Mouse (Mus musculus): ENCODE results near the gene Trip12.
A peak's percentile ranks its signal among the peaks of the same experiment; 100 is the strongest.

Gene Trip12

GRCm38 (mm10) chr1:84860360-84861254 lies 20.3 kb upstream of the Trip12 start:
- DNase-seq (ENCODE audit: low spot score), result no peak

DNA sequence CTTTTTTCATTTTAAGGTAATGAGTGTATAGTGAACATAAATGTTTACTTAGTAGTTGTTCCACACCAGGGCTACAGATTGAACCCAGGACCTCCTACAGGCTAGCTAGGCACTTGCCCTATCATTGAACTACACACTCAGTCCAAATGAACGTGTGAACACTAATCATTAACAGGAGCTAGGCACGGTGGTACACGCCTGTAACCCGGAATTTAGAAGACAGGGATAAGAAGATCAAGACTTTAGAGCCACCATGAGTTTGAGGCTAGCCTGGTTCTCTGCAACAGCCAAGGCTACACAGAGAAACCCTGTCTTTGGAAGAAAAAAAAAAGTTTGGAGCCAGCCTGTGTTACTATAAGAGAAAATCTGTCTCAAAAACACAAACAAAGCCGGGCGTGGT lies 19.3 kb upstream of the Trip12 start:
- DNase-seq (ENCODE audit: low spot score), result no peak

DNA sequence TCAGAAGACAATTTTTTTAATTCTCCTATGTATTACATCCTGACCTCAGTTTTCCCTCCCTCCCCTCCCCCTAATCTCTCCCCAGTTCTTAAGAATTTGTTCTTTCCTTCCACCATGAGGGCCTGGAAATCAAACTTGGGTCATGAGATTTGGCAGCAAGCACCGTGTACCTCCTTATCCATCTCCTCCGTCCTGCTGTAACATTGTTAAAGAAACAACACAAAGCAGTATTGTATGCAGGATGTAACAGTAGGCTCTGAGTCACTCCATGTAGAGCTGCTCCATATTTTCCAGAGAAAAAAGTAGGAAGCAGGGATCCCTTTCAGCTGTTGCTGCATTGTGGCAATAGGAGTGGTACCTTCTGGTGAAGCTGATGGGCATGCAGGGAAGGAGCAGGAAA lies 15.4 kb upstream of the Trip12 start:
- no peak for DNase-seq (ENCODE audit: low spot score)

DNA sequence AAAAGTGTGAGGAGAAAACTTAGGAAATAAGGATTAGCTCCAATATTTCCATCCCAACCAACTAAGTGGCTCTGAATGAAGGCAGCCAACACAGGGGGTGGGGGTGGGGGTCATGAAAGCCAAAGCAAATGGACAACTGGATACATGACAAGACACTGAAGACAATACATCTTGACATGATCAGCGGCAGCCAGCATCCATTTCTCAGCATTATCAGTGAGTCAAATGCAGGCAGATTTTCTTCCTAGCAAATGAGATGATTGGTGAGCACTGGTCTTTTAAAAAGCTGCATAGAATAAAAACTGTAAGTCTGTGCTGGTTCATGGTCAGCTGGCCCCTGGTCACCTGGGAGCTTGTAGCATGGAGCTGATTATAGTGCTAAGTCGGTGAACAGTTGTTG lies 14.7 kb upstream of the Trip12 start:
- DNase-seq (ENCODE audit: low spot score), result no peak

- no peak for DNase-seq (ENCODE audit: low spot score)
Measured at GRCm38 (mm10) chr1:84853721-84854120, 13.4 kb upstream of the Trip12 start.

DNA sequence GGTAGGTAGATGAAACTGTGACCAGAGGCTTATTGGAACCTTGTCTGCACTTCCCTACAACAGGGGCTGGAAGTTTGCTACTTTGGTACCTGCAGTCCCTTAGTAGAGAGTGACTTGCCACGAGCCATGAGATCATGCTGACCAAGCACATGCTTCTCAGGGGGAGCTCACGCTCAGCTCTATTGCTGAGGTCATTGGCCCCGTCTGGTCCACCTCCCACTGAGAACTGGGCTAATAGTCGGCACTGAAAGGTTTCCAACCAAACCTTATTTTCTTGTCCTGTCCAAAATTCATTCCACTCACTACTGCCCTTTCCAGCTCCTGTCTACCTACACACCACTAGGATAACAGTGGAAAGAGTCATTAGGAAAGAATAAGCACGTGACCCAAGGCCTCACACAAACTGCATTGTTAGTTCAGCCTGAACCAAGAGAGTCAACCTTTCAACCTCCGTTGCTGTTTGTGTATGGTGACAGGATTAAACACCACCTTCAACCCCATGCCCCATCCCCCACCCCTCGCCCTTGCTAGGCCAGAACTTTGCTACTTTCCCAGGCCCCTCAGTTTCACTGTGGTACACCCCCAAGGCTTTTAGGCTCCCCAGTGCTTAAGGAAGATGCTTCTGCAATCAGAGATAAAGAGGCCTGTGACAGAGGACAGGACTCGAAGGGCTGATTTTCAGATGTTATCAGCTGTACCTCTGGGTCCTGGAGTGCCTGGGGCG lies 11.4 kb upstream of the Trip12 start:
- peak; percentile 32 for DNase-seq (ENCODE audit: low spot score)

- no peak for DNase-seq (ENCODE audit: low spot score)
Measured at GRCm38 (mm10) chr1:84850471-84850870, 10.2 kb upstream of the Trip12 start.

GRCm38 (mm10) chr1:84849804-84850203 lies 9.5 kb upstream of the Trip12 start:
- DNase-seq (ENCODE audit: low spot score), result no peak

- no peak for DNase-seq (ENCODE audit: low spot score)
Measured at GRCm38 (mm10) chr1:84848801-84849455, 8.6 kb upstream of the Trip12 start.

DNA sequence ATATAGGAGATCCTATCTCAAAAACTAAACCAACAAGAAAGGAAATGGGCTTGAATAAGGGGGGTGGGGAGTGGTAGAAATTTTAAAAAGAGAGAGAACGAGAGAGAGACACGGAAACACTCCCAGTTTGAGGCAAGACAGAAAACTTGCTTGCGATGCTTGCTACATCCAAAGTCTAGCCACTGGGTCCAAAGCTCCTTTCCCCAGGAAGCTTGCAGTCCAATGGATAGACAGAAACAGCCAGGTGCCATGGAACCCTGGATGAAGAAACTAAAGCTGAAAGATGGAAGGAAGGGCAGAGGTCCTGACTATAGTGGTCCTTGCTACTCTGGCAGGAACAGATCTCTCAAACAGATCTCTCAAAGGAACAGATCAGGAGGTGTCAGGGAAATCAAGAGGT lies 8.0 kb upstream of the Trip12 start:
- DNase-seq (ENCODE audit: low spot score), result no peak

DNA sequence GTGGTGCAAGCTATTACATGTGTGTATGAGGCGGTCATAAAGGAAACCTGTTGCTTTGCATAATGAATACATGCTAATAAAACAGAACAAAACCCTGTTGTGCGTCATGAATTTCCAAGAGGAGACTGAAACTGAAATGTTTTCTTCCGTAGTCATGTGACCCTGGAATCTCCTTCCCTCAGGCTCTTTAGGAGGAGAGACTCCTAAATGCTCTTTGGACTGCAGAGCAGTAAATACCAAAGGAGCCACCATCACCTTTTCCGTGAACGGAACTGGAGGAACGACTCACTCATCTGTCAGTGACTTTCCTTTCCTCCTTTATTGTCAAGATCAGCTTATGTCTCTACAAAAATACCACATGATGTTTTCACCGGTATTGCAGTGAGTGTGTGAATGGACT lies 7.4 kb upstream of the Trip12 start:
- no peak for DNase-seq (ENCODE audit: low spot score)

- DNase-seq (ENCODE audit: low spot score), result no peak
Measured at GRCm38 (mm10) chr1:84843366-84843765, 3.0 kb upstream of the Trip12 start.

GRCm38 (mm10) chr1:84841061-84841460 lies 745 bp upstream of the Trip12 start:
- DNase-seq (ENCODE audit: low spot score), result peak; percentile 10

GRCm38 (mm10) chr1:84839309-84840017 lies 853 bp downstream of the Trip12 start, which contains the start of gene Fbxo36:
Gene Fbxo36 (plus strand): TSS chr1:84839841.
- peak; percentile 96 for DNase-seq (ENCODE audit: low spot score)

GRCm38 (mm10) chr1:84838621-84839151 lies 1.6 kb downstream of the Trip12 start:
- peak; percentile 82 for DNase-seq (ENCODE audit: low spot score)

- DNase-seq (ENCODE audit: low spot score), result peak; percentile 40
Measured at GRCm38 (mm10) chr1:84838156-84838555, 2.2 kb downstream of the Trip12 start.

- DNase-seq (ENCODE audit: low spot score), result peak; percentile 22
Measured at GRCm38 (mm10) chr1:84837523-84838145, 2.7 kb downstream of the Trip12 start.

- no peak for DNase-seq (ENCODE audit: low spot score)
Measured at GRCm38 (mm10) chr1:84825091-84825490, 15.2 kb downstream of the Trip12 start.

DNA sequence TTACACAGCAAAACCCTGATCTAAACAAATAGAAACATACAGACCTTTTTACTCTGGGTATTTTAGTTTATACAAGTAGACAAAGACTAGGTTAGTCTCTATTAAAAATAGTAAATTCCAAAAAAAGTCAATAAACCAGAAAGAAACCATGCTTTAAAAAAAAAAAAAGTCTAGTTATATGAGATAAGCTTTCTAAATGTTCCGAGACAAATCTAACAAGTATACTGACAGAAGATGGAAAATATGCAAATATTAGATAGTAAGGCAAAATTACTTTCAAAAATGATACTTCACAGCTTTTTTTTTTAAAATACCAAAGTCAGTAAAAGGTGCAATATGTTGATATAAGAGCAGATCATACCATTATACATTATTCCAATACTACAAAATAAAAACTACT lies 22.7 kb downstream of the Trip12 start:
- DNase-seq (ENCODE audit: low spot score), result no peak

- no peak for DNase-seq (ENCODE audit: low spot score)
Measured at GRCm38 (mm10) chr1:84803788-84804187, 36.5 kb downstream of the Trip12 start.

GRCm38 (mm10) chr1:84799166-84799565 lies 41.1 kb downstream of the Trip12 start:
- no peak for DNase-seq (ENCODE audit: low spot score)

Measured in embryo, embryonic 10.5 days (tissue).